Mouse (Mus musculus) urinary bladder, postnatal 25 days (tissue): ENCODE results near the gene Vmn1r23.
"Not testable (repeated sequence)": the region's sequence is repeated elsewhere in the genome, so short reads cannot be mapped to it uniquely, and the experiment has no call there.

Experiments used
- DNase-seq: peaks from one replicate; pipeline ENCODE4 v3.0.0; 2022; ENCODE audit warnings: low spot score

The Vmn1r23 gene

GRCm38 (mm10) chr6:57926738-57927137, at the start of gene Vmn1r23:
Gene Vmn1r23 (minus strand): TSS chr6:57926838.
- no peak for DNase-seq

- DNase-seq: not testable (repeated sequence)
Observed at GRCm38 (mm10) chr6:57961403-57961802, 34.8 kb upstream of the Vmn1r23 start, which contains the start of gene Vmn1r24. Gene Vmn1r24 (minus strand): TSS chr6:57961503.

- no peak for DNase-seq
Observed at GRCm38 (mm10) chr6:57907928-57908327, 18.7 kb downstream of the Vmn1r23 start, which contains the start of gene Vmn1r22. Gene Vmn1r22 (minus strand): TSS chr6:57908028.
